Mouse (Mus musculus) olfactory bulb, adult 2 months (tissue): Measurements from ENCODE around the gene Asb2. TPM values are rescaled to one million over a fixed set of nuclear protein-coding genes. Genes with fewer than 3 reads are reported as not detected.

Experiments used
- H3K27ac ChIP-seq: fragments of 200-500 bp; 2 replicates; pipeline ENCODE4 v1.5.1; 2012; ENCODE audit warnings: low read depth, low read length; ENCODE audit not compliant: insufficient read depth
- H3K4me1 ChIP-seq: fragments of 200-500 bp; 2 replicates; pipeline ENCODE4 v1.6.1; 2012; ENCODE audit warnings: low read length; ENCODE audit not compliant: control insufficient read depth, insufficient read depth
- H3K4me3 ChIP-seq: fragments of 200-500 bp; 2 replicates; pipeline ENCODE4 v1.5.1; 2012; ENCODE audit warnings: mild to moderate bottlenecking, low read depth, low read length, moderate library complexity; ENCODE audit not compliant: insufficient read depth
- CTCF ChIP-seq: fragments of 200-500 bp; IDR thresholded peaks from 2 replicates; pipeline ENCODE4 v1.5.1; 2012; ENCODE audit warnings: low read depth, mild to moderate bottlenecking, low read length, moderate library complexity; ENCODE audit not compliant: insufficient read depth
- POLR2A ChIP-seq: fragments of 200-500 bp; IDR thresholded peaks from 2 replicates; pipeline ENCODE4 v1.6.1; 2012; ENCODE audit warnings: mild to moderate bottlenecking, low read depth, low read length, moderate library complexity; ENCODE audit not compliant: insufficient read depth
- WGBS: fragments of 180-500 bp; shearing (Covaris S2); methylation state at CpG from one replicate; pipeline ENCODE4 v1.1.7; 2018; 5-methylcytosine and 5-hydroxymethylcytosine counted together
- polyA plus RNA-seq: library from polyadenylated mRNA; stranded (reverse); fragments of >200 nt; gene quantifications from 2 replicates; pipeline ENCODE4 v1.2.4, GENCODE M21; 2012; ENCODE audit warnings: low replicate concordance; ENCODE audit not compliant: missing spikeins, insufficient read depth, insufficient read length

Gene Asb2
- polyA plus RNA-seq, 1 experiment = not detected

DNA sequence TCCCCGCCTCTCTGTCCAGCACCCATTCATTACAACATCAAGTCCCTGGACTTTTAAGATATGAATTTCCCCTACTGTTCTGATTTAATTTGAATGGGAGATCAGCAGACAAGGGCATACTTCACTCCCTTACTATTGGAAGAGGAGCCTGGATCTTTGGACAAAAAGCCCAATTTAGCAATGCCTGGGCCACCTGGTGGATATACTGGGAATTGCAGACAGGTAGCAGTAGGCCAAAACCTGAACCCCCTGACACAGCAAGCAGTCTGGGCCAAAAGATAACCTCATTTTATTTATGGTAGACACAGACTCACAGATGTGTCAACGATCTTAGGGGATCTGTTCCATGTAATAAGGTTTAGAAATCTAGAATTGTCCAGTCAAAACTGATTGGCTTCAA is 54.2 kb downstream of the Asb2 start:
- Histone ChIP-seq H3K4me1 (peaks cover 4% of the 10 kb centered on the region; the same call in 1 of the 2 replicates), H3K27ac (no peak overlapping the region), H3K4me3 (no peak overlapping the region)
- TF ChIP-seq CTCF = no peak
- TF ChIP-seq POLR2A = no peak
- WGBS = 38% methylated on average over 2 of the region's 2 CpGs

DNA sequence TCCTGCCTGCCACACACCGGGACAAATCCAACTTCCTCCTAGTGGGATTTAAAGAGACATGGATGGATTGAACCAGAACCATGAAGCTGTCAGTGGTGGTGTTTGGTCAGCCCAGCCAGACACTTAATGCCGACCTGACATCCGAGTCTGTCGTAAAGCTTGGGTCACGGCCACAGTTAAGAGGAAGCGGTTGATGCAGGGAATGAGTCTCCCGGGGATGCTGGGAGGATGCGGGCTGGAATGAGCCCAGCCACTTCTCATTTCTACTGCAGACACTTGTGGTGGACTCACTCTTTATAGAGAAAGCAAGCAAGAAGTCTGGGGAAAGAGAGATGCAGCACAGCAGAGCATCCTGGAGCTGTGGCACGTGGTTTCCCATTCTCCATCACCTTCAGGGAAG is 55.3 kb downstream of the Asb2 start:
- peaks cover 4% of the 10 kb centered on the region; the same call in 1 of the 2 replicates for H3K4me1 ChIP-seq
- TF ChIP-seq CTCF = no peak
- 83% methylated on average over 9 of the region's 9 CpGs for WGBS
- H3K27ac ChIP-seq = no peak overlapping the region
- no peak overlapping the region for H3K4me3 ChIP-seq

DNA sequence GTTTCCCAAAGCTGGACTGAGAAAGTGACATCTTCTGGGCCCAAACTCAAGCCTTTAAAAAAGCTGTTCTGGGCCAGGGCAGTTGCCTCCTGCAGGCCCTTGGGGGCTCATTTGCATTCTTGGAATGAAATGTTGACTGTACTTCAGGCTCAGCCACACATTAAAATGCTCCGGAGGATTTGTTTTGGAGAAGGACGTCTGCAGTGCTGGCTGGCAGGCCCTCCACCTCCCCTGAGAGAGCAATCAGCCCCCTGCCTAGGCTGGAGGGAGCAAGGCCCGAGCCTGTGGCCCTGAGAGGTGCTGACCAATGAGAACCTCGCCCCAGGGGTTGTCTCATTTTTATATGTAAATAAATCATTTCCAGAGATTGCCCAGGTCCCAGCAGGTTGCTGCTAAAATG is 59.5 kb downstream of the Asb2 start:
- 52% methylated on average over 4 of the region's 4 CpGs for WGBS
- no peak overlapping the region for H3K4me3 ChIP-seq
- TF ChIP-seq POLR2A (no peak), CTCF (no peak)

DNA sequence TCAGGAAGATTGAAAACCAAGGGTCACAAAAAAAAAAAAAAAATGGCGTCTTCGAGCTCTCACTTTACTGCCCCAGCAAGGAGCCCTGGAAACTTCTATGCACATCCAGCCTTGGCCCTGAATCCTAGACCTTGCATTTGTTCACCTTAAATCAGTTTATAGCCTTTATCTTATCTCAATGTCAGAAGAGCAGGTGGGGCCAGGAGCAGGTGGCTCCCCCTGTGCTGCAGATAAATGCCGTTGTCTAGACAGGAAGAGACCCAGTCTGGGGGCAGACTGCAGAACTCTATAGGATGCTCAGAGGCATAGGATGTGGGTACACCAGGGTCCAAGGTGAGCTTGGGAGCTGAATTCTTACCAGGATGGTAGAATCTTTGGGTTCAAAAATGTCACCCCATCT is 63.4 kb downstream of the Asb2 start:
- Histone ChIP-seq H3K4me1 (peaks cover 2% of the 10 kb centered on the region), H3K27ac (no peak overlapping the region), H3K4me3 (no peak overlapping the region)
- WGBS = 92% methylated on average over 3 of the region's 3 CpGs
- TF ChIP-seq POLR2A (no peak), CTCF (no peak)

More for the DNA sequence above, 59.5 kb downstream of the Asb2 start:
- H3K27ac ChIP-seq = no peak overlapping the region
- H3K4me1 ChIP-seq = peaks cover 3% of the 10 kb centered on the region; the same call in 1 of the 2 replicates

DNA sequence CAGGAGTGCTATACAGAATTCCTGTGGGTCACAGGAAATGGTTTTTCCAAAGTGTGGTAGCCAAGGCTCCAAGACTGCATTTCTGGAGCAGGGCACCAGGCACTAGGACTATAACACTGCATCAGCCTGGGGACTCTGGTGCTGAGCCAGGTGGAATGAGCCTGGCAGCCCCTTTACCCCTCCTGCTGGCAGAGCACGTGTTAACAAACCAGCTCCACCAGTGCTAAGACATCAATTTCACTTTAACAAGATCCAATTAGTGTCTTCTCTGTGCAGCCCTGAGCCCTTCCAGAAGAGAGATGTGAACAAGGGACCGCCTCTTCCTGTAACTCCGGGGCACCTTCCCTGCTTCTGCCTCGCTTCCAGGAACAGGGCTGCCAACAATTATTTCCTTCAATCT is 68.5 kb downstream of the Asb2 start:
- no peak overlapping the region for H3K27ac ChIP-seq
- H3K4me1 ChIP-seq = peaks cover 7% of the 10 kb centered on the region
- TF ChIP-seq CTCF (no peak), POLR2A (no peak)
- H3K4me3 ChIP-seq = no peak overlapping the region
- WGBS = 22% methylated on average over 4 of the region's 4 CpGs

DNA sequence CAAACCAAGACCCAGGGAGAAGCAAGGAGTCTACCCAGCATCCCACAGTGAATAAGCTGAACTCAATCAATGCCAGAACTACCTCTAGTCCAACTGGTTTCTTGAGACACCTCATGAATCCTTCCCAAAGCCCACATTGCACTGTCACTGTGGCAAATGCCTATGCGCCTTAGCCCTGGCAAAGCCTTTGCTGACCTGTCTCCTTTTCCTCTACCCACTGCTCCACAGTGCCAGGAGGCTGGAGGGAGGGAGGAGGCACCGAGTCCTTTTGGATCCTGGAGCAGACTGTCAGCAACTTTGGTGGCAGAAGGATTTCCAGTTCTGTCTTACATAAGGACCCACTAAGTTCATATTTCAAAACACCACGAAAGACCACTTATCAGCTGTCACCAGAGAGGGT is 72.4 kb downstream of the Asb2 start:
- TF ChIP-seq POLR2A (no peak), CTCF (no peak)
- peaks cover 7% of the 10 kb centered on the region for H3K4me1 ChIP-seq
- WGBS = 93% methylated on average over 3 of the region's 3 CpGs
- no peak overlapping the region for H3K27ac ChIP-seq
- H3K4me3 ChIP-seq = no peak overlapping the region

DNA sequence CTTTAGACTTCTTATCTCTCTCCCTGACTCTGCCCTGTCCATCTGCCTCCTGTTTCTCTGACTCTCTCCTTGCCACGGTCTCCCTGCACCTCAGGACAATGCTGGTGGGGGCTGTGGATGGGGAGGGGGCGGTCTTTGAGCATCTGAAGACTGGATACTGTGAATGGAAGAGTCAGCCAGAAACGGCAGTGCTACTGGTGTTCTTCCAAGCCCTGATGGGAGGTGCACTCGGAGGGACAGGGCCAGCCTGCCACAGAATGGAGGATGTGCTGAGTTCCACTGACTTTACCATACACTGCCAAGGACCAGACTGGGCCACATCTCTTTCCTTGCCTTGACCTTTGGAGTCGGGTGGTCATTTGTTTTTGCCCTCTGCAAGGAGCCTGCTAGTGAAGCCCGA is 72.9 kb downstream of the Asb2 start:
- WGBS = 73% methylated on average over 6 of the region's 6 CpGs
- TF ChIP-seq POLR2A = no peak
- no peak for TF ChIP-seq CTCF
- Histone ChIP-seq H3K4me3 (no peak overlapping the region), H3K4me1 (peaks cover 7% of the 10 kb centered on the region), H3K27ac (no peak overlapping the region)

DNA sequence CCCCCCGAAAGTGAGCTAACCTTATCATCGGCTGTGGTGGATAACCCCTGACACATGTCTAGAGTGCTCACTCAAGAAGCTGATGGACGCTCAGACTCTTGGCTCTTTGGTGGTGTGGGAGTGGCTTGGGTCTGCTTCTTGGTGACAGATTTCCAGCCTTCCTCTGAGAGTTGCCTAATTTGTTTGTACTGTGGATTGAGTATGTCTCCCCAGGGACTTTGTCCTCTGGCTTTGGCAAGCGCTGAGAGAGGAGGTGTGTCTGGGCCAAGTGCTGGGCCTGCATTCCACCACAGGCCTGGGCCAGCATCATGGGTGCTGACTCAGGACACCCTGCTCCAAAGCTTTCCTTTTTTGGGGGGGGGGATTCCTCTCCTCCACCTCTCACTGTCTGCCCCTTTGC is 73.9 kb downstream of the Asb2 start:
- no peak for TF ChIP-seq CTCF
- TF ChIP-seq POLR2A = no peak
- no peak overlapping the region for H3K4me3 ChIP-seq
- H3K27ac ChIP-seq = no peak overlapping the region
- H3K4me1 ChIP-seq = 0 out of 2 replicates have a peak, but pooled peaks cover 2% of the 10 kb centered on the region
- 77% methylated on average over 4 of the region's 4 CpGs for WGBS

DNA sequence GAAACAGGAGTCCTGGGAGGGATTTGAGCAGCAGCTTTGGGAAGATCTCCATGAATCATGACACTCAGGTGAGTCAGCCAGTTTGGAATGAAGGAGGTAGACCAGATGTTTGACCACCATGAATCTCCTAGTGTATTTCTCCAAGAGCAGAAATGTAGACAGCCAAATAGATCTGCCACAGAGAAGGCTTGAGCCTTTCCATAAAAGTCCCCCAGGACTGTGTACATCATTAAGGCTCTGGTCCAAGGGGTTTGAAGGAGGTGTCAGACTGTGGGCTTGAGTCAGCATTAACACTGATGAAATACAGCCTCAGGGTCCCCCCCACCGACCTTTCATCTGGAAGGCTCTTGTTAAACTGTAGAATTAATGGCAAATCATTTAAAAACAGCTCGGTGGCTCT is 74.3 kb downstream of the Asb2 start:
- H3K4me1 ChIP-seq = 0 out of 2 replicates have a peak, but pooled peaks cover 2% of the 10 kb centered on the region
- TF ChIP-seq POLR2A = no peak
- H3K27ac ChIP-seq = no peak overlapping the region
- 58% methylated on average over 2 of the region's 2 CpGs for WGBS
- H3K4me3 ChIP-seq = no peak overlapping the region

DNA sequence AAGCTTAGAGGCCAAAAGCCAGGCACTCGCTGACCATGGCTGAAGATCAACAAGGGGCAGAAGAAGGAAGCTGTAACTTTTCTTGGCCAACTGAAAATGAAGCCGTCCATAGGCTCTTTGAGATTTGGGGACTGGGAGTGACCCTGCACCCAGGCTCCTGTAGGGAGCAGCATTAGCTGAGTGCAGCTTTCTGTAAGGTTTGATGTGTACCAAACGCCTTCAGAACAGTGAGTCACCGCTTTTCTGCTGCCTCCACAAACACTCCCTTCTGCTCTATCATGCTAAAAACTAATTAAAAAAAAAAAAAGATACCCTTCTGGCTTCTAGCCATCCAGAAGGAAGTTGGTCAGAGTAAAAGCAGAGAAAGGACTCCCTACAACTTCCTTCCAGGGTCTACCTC is 79.4 kb downstream of the Asb2 start:
- Histone ChIP-seq H3K4me3 (no peak overlapping the region), H3K27ac (no peak overlapping the region), H3K4me1 (0 out of 2 replicates have a peak, but pooled peaks cover 2% of the 10 kb centered on the region)
- 37% methylated on average over 4 of the region's 4 CpGs for WGBS
- TF ChIP-seq POLR2A (no peak), CTCF (no peak)
